Mouse (Mus musculus) midbrain, embryonic 12.5 days (tissue): Measurements from ENCODE around the gene Trio. TPM values are rescaled to one million over a fixed set of nuclear protein-coding genes. Genes with fewer than 3 reads are reported as not detected.
A peak's percentile ranks its signal among the peaks of the same experiment; 100 is the strongest.

Experiments
- ATAC-seq: fragments of 200-750 bp; cut with Nextera tagmentation; 2 replicates; pipeline ENCODE4 v1.8.0; 2017; ENCODE audit warnings: low read depth, moderate TSS enrichment, moderate library complexity; ENCODE audit not compliant: low FRiP score
- H3K27ac ChIP-seq: fragments of 300-500 bp; sonication (generic); replicated peaks from 2 replicates; pipeline ENCODE4 v1.5.1; 2016; ENCODE audit warnings: mild to moderate bottlenecking
- H3K27me3 ChIP-seq: fragments of 300-500 bp; sonication (generic); 2 replicates; pipeline ENCODE4 v1.6.1; 2016; ENCODE audit warnings: mild to moderate bottlenecking
- H3K36me3 ChIP-seq: fragments of 300-500 bp; sonication (generic); 2 replicates; pipeline ENCODE4 v1.6.1; 2016
- H3K4me1 ChIP-seq: fragments of 300-500 bp; sonication (generic); 2 replicates; pipeline ENCODE4 v1.6.1; 2016
- H3K4me2 ChIP-seq: fragments of 300-500 bp; sonication (generic); replicated peaks from 2 replicates; pipeline ENCODE4 v1.6.1; 2016; ENCODE audit warnings: mild to moderate bottlenecking, moderate library complexity
- H3K4me3 ChIP-seq: fragments of 300-500 bp; sonication (generic); 2 replicates; pipeline ENCODE4 v1.5.1; 2016; ENCODE audit warnings: mild to moderate bottlenecking
- H3K9ac ChIP-seq: fragments of 300-500 bp; sonication (generic); replicated peaks from 2 replicates; pipeline ENCODE4 v1.6.1; 2016; ENCODE audit warnings: mild to moderate bottlenecking, moderate library complexity
- H3K9me3 ChIP-seq: fragments of 300-500 bp; sonication (generic); 2 replicates; pipeline ENCODE4 v1.6.1; 2016; ENCODE audit warnings: mild to moderate bottlenecking
- WGBS: fragments of 180-500 bp; shearing (Covaris S2); methylation state at CpG from one replicate; pipeline ENCODE4 v1.1.7; 2016; 5-methylcytosine and 5-hydroxymethylcytosine counted together
- polyA plus RNA-seq: library from polyadenylated mRNA; unstranded; fragments of >200 nt; fragmentation: Nextera tagmentation; extraction: Ambion mirVana; gene quantifications from 2 replicates; pipeline ENCODE4 v1.2.1, GENCODE M21; 2016

Trio gene
- 38.3 and 38.7 TPM in 2 replicates for polyA plus RNA-seq

DNA sequence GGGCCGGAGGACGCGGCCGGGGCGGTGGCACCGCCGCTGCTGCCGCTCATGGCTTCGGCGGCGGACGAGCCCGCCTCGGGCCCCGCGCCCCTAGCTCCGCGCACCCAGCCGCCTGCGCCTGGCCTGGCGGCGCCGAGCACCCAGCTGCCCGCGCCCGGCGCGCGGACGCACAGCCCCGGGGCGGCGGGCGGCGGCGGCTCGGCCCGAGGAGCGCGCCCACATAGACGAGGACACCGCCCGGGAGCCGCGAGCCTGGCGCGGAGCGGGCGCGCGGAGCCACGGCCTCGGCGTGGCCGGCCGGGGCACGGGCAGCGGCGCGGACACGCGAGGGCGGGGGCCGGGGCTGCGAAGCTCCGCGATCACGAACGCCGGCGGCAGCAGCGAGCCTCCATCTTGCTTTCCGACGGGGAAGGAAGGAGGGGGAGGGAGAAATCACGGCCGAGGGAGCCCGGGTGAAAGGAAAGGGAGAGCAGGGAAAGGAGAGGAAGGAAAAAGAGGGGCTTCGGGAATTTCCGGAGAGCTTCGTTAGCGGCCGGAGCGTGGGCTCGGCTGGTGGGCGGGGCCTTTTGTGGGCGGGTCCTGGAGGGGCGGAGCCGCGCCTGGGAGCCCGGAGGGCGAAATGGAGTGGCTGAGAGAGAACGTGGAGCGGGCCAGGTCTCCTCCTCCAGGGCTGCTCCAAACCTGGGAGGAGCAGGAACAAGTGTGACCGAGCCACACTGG, at the start of gene Trio:
TSS of gene Trio (minus strand) at position 402 of the 720 bp plus-strand sequence.
- Histone ChIP-seq H3K27me3 (peaks cover 27% of the 10 kb centered on the region), H3K27ac (peak within 1 kb of the TSS; percentile 98), H3K4me2 (peak within 1 kb of the TSS; percentile 86), H3K9me3 (no peaks in the 10 kb centered on the region), H3K36me3 (no peaks in the 10 kb centered on the region), H3K4me1 (peaks cover 33% of the 10 kb centered on the region), H3K9ac (peak within 1 kb of the TSS; percentile 99), H3K4me3 (peak within 1 kb of the TSS; percentile 96)
- WGBS = under 1% methylated on average over 92 of the region's 94 CpGs
- ATAC-seq = peak; percentile 96

GRCm38 (mm10) chr15:28074416-28074970, 48.8 kb upstream of the Trio start:
- H3K4me2 ChIP-seq = no peak overlapping the region
- ATAC-seq = no peak
- no peak overlapping the region for H3K27ac ChIP-seq
- no peaks in the 10 kb centered on the region for H3K36me3 ChIP-seq
- H3K27me3 ChIP-seq = peaks cover 9% of the 10 kb centered on the region
- 92% methylated on average over 4 of the region's 4 CpGs for WGBS
- no peak overlapping the region for H3K9ac ChIP-seq
- H3K9me3 ChIP-seq = no peaks in the 10 kb centered on the region
- no peaks in the 10 kb centered on the region; the same call in 1 of the 2 replicates for H3K4me1 ChIP-seq
- H3K4me3 ChIP-seq = no peak overlapping the region

DNA sequence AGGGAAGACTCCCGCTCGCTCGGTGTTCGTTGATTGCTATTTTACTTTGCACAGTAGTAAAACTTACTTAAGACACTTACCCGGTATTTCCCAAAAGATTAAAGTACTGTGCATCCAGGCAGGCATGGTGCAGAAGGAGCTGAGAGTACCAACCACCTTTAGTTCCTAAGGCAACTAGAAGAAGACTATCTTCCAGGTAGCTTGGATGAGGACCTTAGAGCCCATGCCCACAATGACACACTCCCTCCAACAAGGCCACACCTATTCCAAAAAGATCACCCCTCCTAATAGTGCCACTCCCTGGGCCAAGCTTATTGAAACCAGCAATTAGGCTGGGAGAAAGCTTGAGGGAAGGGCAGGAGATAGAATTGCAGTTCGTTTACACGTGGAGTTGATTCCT, 46.0 kb upstream of the Trio start:
- ATAC-seq = no peak
- H3K9me3 ChIP-seq = no peaks in the 10 kb centered on the region
- no peaks in the 10 kb centered on the region for H3K36me3 ChIP-seq
- no peak overlapping the region for H3K9ac ChIP-seq
- peaks cover 9% of the 10 kb centered on the region for H3K27me3 ChIP-seq
- no peak overlapping the region for H3K4me3 ChIP-seq
- 42% methylated on average over 7 of the region's 7 CpGs for WGBS
- H3K27ac ChIP-seq = no peak overlapping the region
- no peak overlapping the region for H3K4me2 ChIP-seq
- no peaks in the 10 kb centered on the region; the same call in 1 of the 2 replicates for H3K4me1 ChIP-seq

GRCm38 (mm10) chr15:28070771-28071419, 45.2 kb upstream of the Trio start:
- H3K4me1 ChIP-seq = no peaks in the 10 kb centered on the region; the same call in 1 of the 2 replicates
- H3K4me3 ChIP-seq = no peak overlapping the region
- no peak for ATAC-seq
- no peaks in the 10 kb centered on the region for H3K9me3 ChIP-seq
- no peak overlapping the region for H3K27ac ChIP-seq
- 4% methylated on average over 12 of the region's 12 CpGs for WGBS
- peaks cover 9% of the 10 kb centered on the region for H3K27me3 ChIP-seq
- H3K36me3 ChIP-seq = no peaks in the 10 kb centered on the region
- H3K4me2 ChIP-seq = peak overlapping the region; percentile 26
- H3K9ac ChIP-seq = no peak overlapping the region

DNA sequence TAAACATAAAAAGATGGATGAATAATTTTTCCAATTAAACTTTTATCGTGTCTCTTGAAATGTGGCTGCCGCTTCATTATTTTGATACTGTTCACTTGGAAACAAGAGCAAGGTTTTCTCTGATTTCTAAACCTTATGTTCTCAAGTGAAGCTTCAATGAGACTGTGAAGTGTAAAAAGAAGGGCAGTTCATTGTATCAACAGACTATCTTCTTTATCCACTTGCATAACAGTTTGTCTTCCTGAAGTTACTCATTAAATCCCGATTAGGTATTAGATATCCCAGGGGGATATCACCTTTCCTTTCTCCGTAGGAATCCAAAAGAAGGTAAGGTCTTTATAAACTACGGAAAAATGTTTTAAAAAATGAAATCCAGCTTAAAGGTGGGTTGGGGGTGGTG, 44.6 kb upstream of the Trio start:
- ATAC-seq = no peak
- H3K4me1 ChIP-seq = no peaks in the 10 kb centered on the region; the same call in 1 of the 2 replicates
- no peaks in the 10 kb centered on the region for H3K36me3 ChIP-seq
- no peaks in the 10 kb centered on the region for H3K9me3 ChIP-seq
- H3K4me3 ChIP-seq = no peak overlapping the region
- WGBS = 60% methylated on average over 5 of the region's 5 CpGs
- no peak overlapping the region for H3K27ac ChIP-seq
- no peak overlapping the region for H3K4me2 ChIP-seq
- H3K27me3 ChIP-seq = peaks cover 9% of the 10 kb centered on the region
- H3K9ac ChIP-seq = no peak overlapping the region

DNA sequence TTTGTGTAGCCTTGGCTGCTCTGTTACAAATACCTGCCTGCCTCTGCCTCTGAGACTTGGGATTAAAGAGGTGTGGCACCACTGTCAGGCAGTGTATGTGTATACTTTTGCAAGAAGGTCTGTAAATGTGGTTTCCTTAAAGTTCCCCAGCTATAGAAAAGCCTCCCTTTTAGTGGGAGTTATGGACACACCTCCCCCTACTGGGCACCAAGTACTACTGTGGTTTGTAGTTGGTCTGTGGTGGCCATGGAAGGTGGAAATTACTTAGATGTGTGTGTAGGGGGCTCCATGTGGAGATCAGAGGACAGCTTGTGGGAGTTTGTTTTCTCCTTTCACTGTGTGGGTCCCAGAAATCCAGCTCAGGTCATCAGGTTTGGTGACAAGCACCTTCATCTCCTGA, 41.7 kb upstream of the Trio start:
- H3K36me3 ChIP-seq = no peaks in the 10 kb centered on the region
- H3K9ac ChIP-seq = no peak overlapping the region
- no peak overlapping the region for H3K4me2 ChIP-seq
- H3K4me3 ChIP-seq = no peak overlapping the region
- no peaks in the 10 kb centered on the region for H3K9me3 ChIP-seq
- H3K27ac ChIP-seq = no peak overlapping the region
- peaks cover 3% of the 10 kb centered on the region; the same call in 1 of the 2 replicates for H3K4me1 ChIP-seq
- peaks cover 12% of the 10 kb centered on the region for H3K27me3 ChIP-seq
- no peak for ATAC-seq

DNA sequence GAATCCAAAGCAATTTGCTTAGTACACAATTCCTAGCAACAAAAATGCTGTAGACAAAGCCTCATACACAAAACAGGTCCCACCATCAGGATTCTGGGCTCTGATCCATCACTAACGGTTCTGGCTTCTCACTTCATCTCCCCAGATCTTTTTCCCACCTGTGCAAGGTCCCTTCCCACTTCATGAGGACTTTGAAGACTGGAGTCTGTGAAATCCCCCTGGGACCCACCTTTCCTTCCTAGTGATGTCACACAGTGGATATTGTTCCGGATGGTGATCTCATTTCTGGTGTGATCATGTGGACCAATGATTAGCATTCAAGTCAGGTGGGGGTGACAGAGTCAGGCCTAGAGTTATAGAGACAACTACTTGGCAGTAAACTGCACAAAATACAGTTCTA, 40.8 kb upstream of the Trio start:
- Histone ChIP-seq H3K36me3 (no peaks in the 10 kb centered on the region), H3K27ac (no peak overlapping the region), H3K27me3 (peaks cover 13% of the 10 kb centered on the region), H3K9me3 (no peaks in the 10 kb centered on the region), H3K9ac (no peak overlapping the region), H3K4me2 (no peak overlapping the region), H3K4me3 (no peak overlapping the region), H3K4me1 (peaks cover 3% of the 10 kb centered on the region; the same call in 1 of the 2 replicates)
- ATAC-seq = no peak
- WGBS = 87% methylated on average over 2 of the region's 2 CpGs

- Histone ChIP-seq H3K27me3 (peaks cover 16% of the 10 kb centered on the region), H3K9me3 (no peaks in the 10 kb centered on the region), H3K4me2 (no peak overlapping the region), H3K4me1 (0 out of 2 replicates have a peak, but pooled peaks cover 3% of the 10 kb centered on the region), H3K27ac (no peak overlapping the region), H3K9ac (no peak overlapping the region), H3K36me3 (no peaks in the 10 kb centered on the region), H3K4me3 (no peak overlapping the region)
- 79% methylated on average over 5 of the region's 5 CpGs for WGBS
- ATAC-seq = no peak
Observed at GRCm38 (mm10) chr15:28065572-28065971, 39.9 kb upstream of the Trio start.

GRCm38 (mm10) chr15:28064733-28065088, 39.1 kb upstream of the Trio start:
- peaks cover 10% of the 10 kb centered on the region; the same call in 1 of the 2 replicates for H3K4me1 ChIP-seq
- no peak overlapping the region for H3K9ac ChIP-seq
- H3K27me3 ChIP-seq = peaks cover 16% of the 10 kb centered on the region
- H3K4me3 ChIP-seq = no peak overlapping the region
- 26% methylated on average over 1 of the region's 1 CpGs for WGBS
- no peak for ATAC-seq
- no peaks in the 10 kb centered on the region for H3K36me3 ChIP-seq
- H3K27ac ChIP-seq = no peak overlapping the region
- no peaks in the 10 kb centered on the region for H3K9me3 ChIP-seq
- H3K4me2 ChIP-seq = no peak overlapping the region

DNA sequence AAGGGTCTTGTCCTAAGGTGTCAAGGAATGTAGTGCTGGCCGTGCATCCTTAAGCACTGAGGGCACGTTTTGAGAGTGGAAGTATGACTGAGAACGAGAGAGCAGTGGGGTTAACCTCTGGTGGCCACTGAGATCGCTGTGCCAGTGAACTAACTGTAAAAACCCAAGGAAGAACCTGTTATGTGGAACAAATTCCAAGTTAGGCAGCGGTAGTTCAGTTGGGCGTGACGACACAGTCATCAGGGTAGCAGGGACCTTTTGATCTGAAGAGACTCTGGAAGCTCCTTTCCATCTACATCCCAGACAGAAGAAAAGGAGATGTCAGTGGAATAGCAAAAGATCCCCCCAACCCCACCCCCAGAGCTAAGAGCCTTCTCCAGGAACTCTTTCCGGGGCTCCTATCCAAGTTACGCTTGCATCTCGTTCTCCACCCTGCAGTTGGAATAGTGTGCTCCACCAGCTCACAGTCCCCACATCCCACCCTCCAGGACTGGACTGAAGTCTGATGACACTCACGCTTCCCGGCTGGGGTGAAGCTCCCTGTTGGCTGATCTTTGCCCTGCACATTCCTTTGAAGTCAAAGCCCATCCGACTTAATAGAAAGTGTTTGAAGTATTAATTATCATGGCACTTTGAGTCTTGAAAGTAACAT, 38.6 kb upstream of the Trio start:
- WGBS = 51% methylated on average over 13 of the region's 13 CpGs
- H3K4me1 ChIP-seq = peaks cover 10% of the 10 kb centered on the region; the same call in 1 of the 2 replicates
- H3K4me2 ChIP-seq = no peak overlapping the region
- H3K36me3 ChIP-seq = no peaks in the 10 kb centered on the region
- no peak overlapping the region for H3K27ac ChIP-seq
- no peak for ATAC-seq
- no peaks in the 10 kb centered on the region for H3K9me3 ChIP-seq
- H3K9ac ChIP-seq = no peak overlapping the region
- peaks cover 18% of the 10 kb centered on the region for H3K27me3 ChIP-seq
- H3K4me3 ChIP-seq = no peak overlapping the region

GRCm38 (mm10) chr15:28063466-28063865, 37.8 kb upstream of the Trio start:
- no peak overlapping the region for H3K27ac ChIP-seq
- ATAC-seq = no peak
- 96% methylated on average over 2 of the region's 2 CpGs for WGBS
- H3K4me3 ChIP-seq = no peak overlapping the region
- no peaks in the 10 kb centered on the region for H3K9me3 ChIP-seq
- no peaks in the 10 kb centered on the region for H3K36me3 ChIP-seq
- no peak overlapping the region for H3K9ac ChIP-seq
- peaks cover 10% of the 10 kb centered on the region; the same call in 1 of the 2 replicates for H3K4me1 ChIP-seq
- peaks cover 25% of the 10 kb centered on the region for H3K27me3 ChIP-seq
- no peak overlapping the region for H3K4me2 ChIP-seq

DNA sequence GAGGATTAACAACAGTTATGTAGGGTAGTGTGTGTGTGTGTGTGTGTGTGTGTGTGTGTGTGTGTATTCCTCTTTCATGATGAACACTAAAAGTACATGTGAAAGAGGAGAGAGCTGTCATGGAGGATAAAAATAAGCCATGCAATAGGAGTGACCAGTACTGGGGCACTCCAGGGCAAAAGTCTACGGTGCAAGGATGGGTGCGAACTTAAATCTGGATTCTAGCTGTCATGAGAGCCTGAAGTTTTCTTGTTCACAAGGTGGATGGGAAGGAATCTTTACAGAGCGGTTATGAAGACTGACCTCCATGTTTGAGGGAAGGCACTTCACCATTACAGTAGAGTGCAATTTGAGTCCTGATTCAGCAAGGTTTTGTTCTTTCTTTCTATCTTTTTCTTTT, 36.4 kb upstream of the Trio start:
- 97% methylated on average over 3 of the region's 3 CpGs for WGBS
- Histone ChIP-seq H3K4me1 (peaks cover 16% of the 10 kb centered on the region; the same call in 1 of the 2 replicates), H3K9ac (no peak overlapping the region), H3K27me3 (peaks cover 25% of the 10 kb centered on the region), H3K9me3 (no peaks in the 10 kb centered on the region), H3K27ac (no peak overlapping the region), H3K4me3 (no peak overlapping the region), H3K4me2 (no peak overlapping the region), H3K36me3 (no peaks in the 10 kb centered on the region)
- no peak for ATAC-seq
